Mouse (Mus musculus): ENCODE results near the gene Armc2. TPM values are rescaled to one million over a fixed set of nuclear protein-coding genes. Genes with fewer than 3 reads are reported as not detected.

Armc2 gene
- total RNA-seq, 2 experiments from 2014 or later, result 1.2 to 2.0 TPM

DNA sequence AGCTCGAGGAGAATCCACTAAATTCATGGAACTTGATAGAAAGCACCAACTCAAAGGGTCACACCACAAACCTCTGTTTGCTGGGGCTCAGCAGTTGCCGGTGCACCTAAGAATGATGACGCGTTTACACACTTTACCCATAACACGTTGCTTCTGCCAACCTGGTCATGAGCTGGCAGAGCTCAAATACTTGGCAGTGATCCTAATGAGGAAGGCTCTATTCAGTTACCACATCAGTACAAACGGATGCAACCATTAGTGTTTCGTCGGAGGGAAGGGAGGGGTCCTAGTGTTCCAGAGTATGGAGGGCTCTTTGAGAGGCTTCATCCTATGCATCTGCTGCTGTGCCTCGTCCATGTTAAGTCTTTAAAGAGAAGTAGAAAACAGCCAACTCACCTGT is 3.3 kb upstream of the Armc2 start:
- no peak for DNase-seq (ENCODE audit: low spot score in 2 of 2)

- DNase-seq (ENCODE audit: low spot score in 2 of 2), result no peak
These were observed 4.2 kb downstream of the Armc2 start for GRCm38 (mm10) chr10:42014086-42014485.

- no peak for DNase-seq (ENCODE audit: low spot score in 2 of 2)
These were observed 7.3 kb downstream of the Armc2 start for GRCm38 (mm10) chr10:42010761-42011435.

- DNase-seq (ENCODE audit: low spot score in 2 of 2), result no peak
These were observed 13.0 kb downstream of the Armc2 start for GRCm38 (mm10) chr10:42005259-42005658.

- no peak for DNase-seq (ENCODE audit: low spot score in 2 of 2)
These were observed 13.6 kb downstream of the Armc2 start for GRCm38 (mm10) chr10:42004690-42005089.

GRCm38 (mm10) chr10:42004056-42004455 is 14.2 kb downstream of the Armc2 start:
- DNase-seq (ENCODE audit: low spot score in 2 of 2), result no peak

DNA sequence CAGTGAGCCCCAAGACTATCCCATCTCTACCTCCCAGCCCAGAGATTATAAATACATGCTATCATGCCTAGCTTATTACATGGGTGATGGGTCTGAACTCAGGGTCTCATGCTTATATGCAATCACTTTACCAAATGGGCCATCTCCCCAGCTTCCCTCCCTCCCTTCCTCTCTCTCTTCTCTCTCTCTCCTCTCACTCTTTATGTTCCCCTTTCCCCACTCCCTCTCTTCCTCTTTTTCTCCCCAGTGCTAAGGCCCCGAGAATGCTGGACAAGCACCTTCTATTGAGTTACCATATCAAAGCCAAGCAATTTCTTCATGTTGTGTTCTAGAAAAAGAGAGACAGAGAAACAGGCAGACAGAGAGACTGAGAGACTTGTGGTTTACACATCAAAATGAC is 14.7 kb downstream of the Armc2 start:
- no peak for DNase-seq (ENCODE audit: low spot score in 2 of 2)

GRCm38 (mm10) chr10:42002436-42002835 is 15.8 kb downstream of the Armc2 start:
- DNase-seq (ENCODE audit: low spot score in 2 of 2), result no peak

- no peak for DNase-seq (ENCODE audit: low spot score in 2 of 2)
These were observed 17.0 kb downstream of the Armc2 start for GRCm38 (mm10) chr10:42001260-42001659.

- DNase-seq (ENCODE audit: low spot score in 2 of 2), result peak; percentile 73 to 76
These were observed 20.5 kb downstream of the Armc2 start for GRCm38 (mm10) chr10:41997691-41998178.

- DNase-seq (ENCODE audit: low spot score in 2 of 2), result no peak
These were observed 22.1 kb downstream of the Armc2 start for GRCm38 (mm10) chr10:41996157-41996556.

DNA sequence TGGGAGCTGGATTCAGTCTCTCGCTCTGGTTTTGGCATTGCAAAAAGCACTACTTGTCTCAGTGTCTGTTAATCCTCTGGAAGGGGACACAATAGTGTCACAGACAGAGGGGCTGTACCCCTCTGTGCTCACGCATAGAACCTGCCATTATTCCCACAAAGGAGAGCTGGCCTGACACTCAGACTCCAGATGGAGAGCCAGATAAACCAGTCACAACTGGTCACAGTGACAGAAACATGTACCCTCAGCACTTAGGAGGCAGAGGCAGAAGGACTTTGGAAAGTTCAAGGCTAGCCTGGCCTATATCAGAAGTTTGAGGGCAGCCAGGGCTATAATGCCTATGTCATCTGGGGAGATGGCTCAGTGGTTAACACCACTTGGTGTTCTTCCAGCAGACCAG is 23.2 kb downstream of the Armc2 start:
- no peak for DNase-seq (ENCODE audit: low spot score in 2 of 2)

DNA sequence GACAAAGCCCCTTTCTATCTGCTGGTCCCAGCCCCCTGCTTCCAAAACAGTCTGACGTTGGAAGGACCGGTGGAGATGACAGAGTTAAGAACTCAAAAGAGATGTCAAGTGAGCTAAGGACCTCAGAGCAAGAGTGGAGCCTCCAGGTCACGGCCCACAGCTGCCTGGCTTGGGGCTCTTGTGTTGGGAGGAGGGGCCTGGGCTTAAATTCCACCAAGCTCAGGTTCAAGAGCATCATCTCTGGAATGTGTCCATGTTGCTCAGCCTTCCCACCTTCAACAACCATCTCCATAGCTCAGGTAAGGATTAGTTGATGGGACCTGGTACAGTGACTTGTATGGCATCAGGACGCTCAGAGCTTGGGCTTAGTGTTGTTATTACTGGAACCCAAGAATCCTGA is 23.7 kb downstream of the Armc2 start:
- no peak for DNase-seq (ENCODE audit: low spot score in 2 of 2)

GRCm38 (mm10) chr10:41992059-41992440 is 26.2 kb downstream of the Armc2 start:
- DNase-seq (ENCODE audit: low spot score in 2 of 2), result no peak

- no peak for DNase-seq (ENCODE audit: low spot score in 2 of 2)
These were observed 26.7 kb downstream of the Armc2 start for GRCm38 (mm10) chr10:41991364-41992058.

DNA sequence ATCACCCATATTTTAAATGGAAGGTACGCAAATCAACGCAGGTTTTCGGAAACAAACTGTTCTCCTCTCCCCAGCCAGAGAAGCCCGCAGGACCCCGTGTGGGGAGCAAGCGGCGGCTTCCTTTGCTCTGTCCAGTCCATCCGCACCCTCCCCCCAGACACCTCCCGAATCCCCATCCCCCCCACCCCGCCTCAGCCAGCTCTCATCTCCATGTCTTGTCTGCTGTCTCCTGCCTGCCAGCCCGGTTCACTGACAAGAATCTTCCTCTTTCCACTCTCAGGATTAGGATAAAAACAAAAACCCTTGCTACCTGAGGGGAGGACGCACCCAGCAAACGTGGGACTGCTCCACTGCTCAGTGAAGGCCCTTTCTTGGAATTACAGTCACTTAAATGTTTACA is 27.3 kb downstream of the Armc2 start:
- DNase-seq (ENCODE audit: low spot score in 2 of 2), result no peak

- DNase-seq (ENCODE audit: low spot score in 2 of 2), result no peak
These were observed 29.3 kb downstream of the Armc2 start for GRCm38 (mm10) chr10:41988930-41989329.

- no peak for DNase-seq (ENCODE audit: low spot score in 2 of 2)
These were observed 32.1 kb downstream of the Armc2 start for GRCm38 (mm10) chr10:41986126-41986525.

GRCm38 (mm10) chr10:41984221-41984620 is 34.0 kb downstream of the Armc2 start:
- DNase-seq (ENCODE audit: low spot score in 2 of 2), result no peak

DNA sequence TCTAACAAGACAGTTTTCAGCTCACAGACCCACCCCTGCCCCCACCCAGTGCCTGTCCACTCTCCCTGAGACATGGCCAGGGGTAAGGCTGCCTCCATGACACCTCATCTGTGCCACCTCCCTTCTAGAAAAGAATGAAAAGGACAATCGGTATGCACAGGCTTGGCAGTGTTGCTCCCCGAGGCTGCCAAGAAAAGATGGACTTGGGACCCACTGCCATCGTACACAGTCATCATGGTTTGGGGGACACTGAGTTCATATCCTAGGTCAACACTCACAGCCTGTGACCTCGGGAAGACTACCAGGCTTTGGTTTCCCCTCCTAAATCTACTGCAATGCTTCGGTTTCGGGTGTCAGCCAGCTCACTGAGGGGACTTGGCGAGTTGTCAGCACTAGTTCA is 35.4 kb downstream of the Armc2 start:
- DNase-seq (ENCODE audit: low spot score in 2 of 2), result no peak

- DNase-seq (ENCODE audit: low spot score in 2 of 2), result peak; percentile 53 to 62
These were observed 37.4 kb downstream of the Armc2 start for GRCm38 (mm10) chr10:41980772-41981383.
